Mouse (Mus musculus): ENCODE data around the gene Wdr20. TPM values are rescaled to one million over a fixed set of nuclear protein-coding genes. Genes with fewer than 3 reads are reported as not detected.

The Wdr20 gene
- total and polyA plus RNA-seq, 3 experiments: 18.8 to 25.8 TPM; not detected in 1

- Histone ChIP-seq H3K9ac (ENCODE audit: control insufficient read depth, low read depth, low read length, poor library complexity, severe bottlenecking) (peak overlapping the region; percentile 54), H3K27ac (ENCODE audit: control insufficient read depth, low read depth, low read length) (no peak overlapping the region), H3K4me1 (ENCODE audit: control insufficient read depth in 1 of 2, insufficient read depth in 2 of 2, low read length in 2 of 2) (peaks cover 0 to 16% of the 10 kb centered on the region in 2 experiments; a peak in 3 of 4 replicates), H3K79me2 (ENCODE audit: control insufficient read depth, insufficient read depth, low read length, poor library complexity) (peaks cover 6% of the 10 kb centered on the region; the same call in 1 of the 2 replicates), H3K9me3 (replicated peaks; ENCODE audit: insufficient read depth, low read length) (no peaks in the 10 kb centered on the region), H3K36me3 (ENCODE audit: control insufficient read depth in 1 of 2, insufficient read depth in 2 of 2, low read length in 2 of 2) (peaks cover 0 to 6% of the 10 kb centered on the region in 2 experiments; a peak in 1 of 4 replicates), H3K27me3 (ENCODE audit: control insufficient read depth in 1 of 2, insufficient read depth in 2 of 2, low read length in 2 of 2) (no peaks in the 10 kb centered on the region), H3K4me3 (ENCODE audit: control insufficient read depth in 1 of 2, insufficient read depth in 1 of 2, low read depth in 2 of 2, low read length in 2 of 2) (peak overlapping the region; percentile 36 to 71)
- TF ChIP-seq POLR2A (IDR thresholded peaks at IDR 0.05; ENCODE audit: control insufficient read depth in 1 of 2, insufficient read depth in 1 of 2, low read depth in 1 of 2, low read length in 2 of 2, poor library complexity in 1 of 2): no peak
- TF ChIP-seq GATA1 (IDR thresholded peaks at IDR 0.05; ENCODE audit: low read depth, low read length): no peak
- TF ChIP-seq MYB (IDR thresholded peaks at IDR 0.05; ENCODE audit: low read depth, low read length): no peak
- no peak for TF ChIP-seq USF2 (IDR thresholded peaks at IDR 0.05; ENCODE audit: borderline replicate concordance in 1 of 2, insufficient read depth in 1 of 2, low read depth in 1 of 2, low read length in 2 of 2)
- DNase-seq (ENCODE audit: low read depth, low spot score): no peak
These were observed 108.5 kb downstream of the Wdr20 start for GRCm38 (mm10) chr12:110846191-110846765.

- H3K27me3 ChIP-seq (ENCODE audit: control insufficient read depth in 1 of 2, insufficient read depth in 2 of 2, low read length in 2 of 2): no peaks in the 10 kb centered on the region
- peak within 1 kb of the TSS; percentile 81 to 92 for H3K4me3 ChIP-seq (ENCODE audit: control insufficient read depth in 1 of 2, insufficient read depth in 1 of 2, low read depth in 2 of 2, low read length in 2 of 2)
- H3K9me3 ChIP-seq (replicated peaks; ENCODE audit: insufficient read depth, low read length): no peaks in the 10 kb centered on the region
- DNase-seq (ENCODE audit: low read depth, low spot score): peak; percentile 90
- peaks cover 4 to 30% of the 10 kb centered on the region in 2 experiments; a peak in 3 of 4 replicates for H3K4me1 ChIP-seq (ENCODE audit: control insufficient read depth in 1 of 2, insufficient read depth in 2 of 2, low read length in 2 of 2)
- peaks cover 0 to 10% of the 10 kb centered on the region in 2 experiments; a peak in 1 of 4 replicates for H3K36me3 ChIP-seq (ENCODE audit: control insufficient read depth in 1 of 2, insufficient read depth in 2 of 2, low read length in 2 of 2)
- peak within 1 kb of the TSS; percentile 94 for H3K9ac ChIP-seq (ENCODE audit: control insufficient read depth, low read depth, low read length, poor library complexity, severe bottlenecking)
- peak within 1 kb of the TSS; percentile 67 for H3K27ac ChIP-seq (ENCODE audit: control insufficient read depth, low read depth, low read length)
- H3K79me2 ChIP-seq (ENCODE audit: control insufficient read depth, insufficient read depth, low read length, poor library complexity): peaks cover 6% of the 10 kb centered on the region; the same call in 1 of the 2 replicates
- TF ChIP-seq RCOR1 (IDR thresholded peaks at IDR 0.05; ENCODE audit: low read depth, low read length) (no peak), UBTF (IDR thresholded peaks at IDR 0.05; ENCODE audit: borderline replicate concordance, insufficient read depth, low read depth, low read length) (0 out of 2 replicates have a peak, but pooled peaks have one; percentile 56), NELFE (IDR thresholded peaks at IDR 0.05; ENCODE audit: low read depth, low read length) (peak; percentile 72), CHD2 (IDR thresholded peaks at IDR 0.05; ENCODE audit: low read length) (no peak), POLR2A (IDR thresholded peaks at IDR 0.05; ENCODE audit: control insufficient read depth in 1 of 2, insufficient read depth in 1 of 2, low read depth in 1 of 2, low read length in 2 of 2, poor library complexity in 1 of 2) (peak; percentile 52 to 68; a peak in 3 of 4 replicates), POLR2AphosphoS5 (IDR thresholded peaks at IDR 0.05; ENCODE audit: borderline replicate concordance, low read depth, low read length) (no peak), MAX (IDR thresholded peaks at IDR 0.05; ENCODE audit: low read length) (peak; percentile 64; the same call in 1 of the 2 replicates), TBP (IDR thresholded peaks at IDR 0.05; ENCODE audit: low read depth, low read length) (peak; percentile 59; the same call in 1 of the 2 replicates), MXI1 (IDR thresholded peaks at IDR 0.05; ENCODE audit: low read depth, low read length) (peak; percentile 84), E2F4 (IDR thresholded peaks at IDR 0.05; ENCODE audit: borderline replicate concordance, low read depth, low read length) (no peak), SIN3A (IDR thresholded peaks at IDR 0.05; ENCODE audit: low read length) (peak; percentile 78), MEF2A (IDR thresholded peaks at IDR 0.05; ENCODE audit: extremely low read depth, insufficient replicate concordance, low read depth, low read length, poor library complexity, severe bottlenecking) (no peak), ELF1 (IDR thresholded peaks at IDR 0.05; ENCODE audit: low read depth, low read length) (peak; percentile 70; the same call in 1 of the 2 replicates), HCFC1 (IDR thresholded peaks at IDR 0.05; ENCODE audit: low read depth, low read length) (peak; percentile 90), USF2 (IDR thresholded peaks at IDR 0.05; ENCODE audit: borderline replicate concordance in 1 of 2, insufficient read depth in 1 of 2, low read depth in 1 of 2, low read length in 2 of 2) (no peak), POLR2AphosphoS2 (IDR thresholded peaks at IDR 0.05; ENCODE audit: low read length) (peak; percentile 70; the same call in 1 of the 2 replicates), ETS1 (IDR thresholded peaks at IDR 0.05; ENCODE audit: low read depth, low read length) (peak; percentile 65), MAZ (IDR thresholded peaks at IDR 0.05; ENCODE audit: low read depth, low read length) (peak; percentile 76; the same call in 1 of the 2 replicates), ZNF384 (IDR thresholded peaks at IDR 0.05; ENCODE audit: low read depth, low read length) (no peak), JUND (IDR thresholded peaks at IDR 0.05; ENCODE audit: low read depth, low read length) (no peak), ZMIZ1 (IDR thresholded peaks at IDR 0.05; ENCODE audit: low read depth, low read length) (peak; percentile 68; the same call in 1 of the 2 replicates), NRF1 (IDR thresholded peaks at IDR 0.05; ENCODE audit: insufficient read depth, low read depth, low read length, poor library complexity, severe bottlenecking) (peak; percentile 42; the same call in 1 of the 2 replicates), MYC (IDR thresholded peaks at IDR 0.05; ENCODE audit: low read depth, low read length) (0 out of 2 replicates have a peak, but pooled peaks have one; percentile 20), ZC3H11A (IDR thresholded peaks at IDR 0.05; ENCODE audit: low read depth, low read length) (no peak)
These were observed 112.5 kb downstream of the Wdr20 start, which contains the start of gene Zfp839 for GRCm38 (mm10) chr12:110850010-110850928. Gene Zfp839 (plus strand): TSS chr12:110850253.

All from MEL (cell line).